In the genomic region with DNA sequence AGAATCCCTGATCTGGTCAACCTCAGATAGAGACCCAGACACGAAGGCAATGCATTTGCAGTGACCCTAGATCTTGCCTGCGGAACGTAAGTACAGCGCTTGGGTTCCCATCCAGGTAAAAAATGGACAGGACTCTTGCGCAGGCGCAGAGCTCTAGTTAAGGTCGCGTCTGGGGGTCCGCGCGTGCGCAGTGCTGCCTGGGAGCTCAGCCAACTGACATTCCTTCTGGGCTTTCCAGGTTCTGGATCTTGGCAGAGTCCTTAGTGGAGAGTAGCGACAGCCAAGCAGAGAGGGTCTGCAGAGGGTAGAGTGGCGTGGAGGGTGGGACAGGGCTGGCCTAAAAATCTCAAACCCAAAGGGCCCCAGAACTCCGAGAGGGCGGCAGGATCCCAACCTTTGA, we compare ENCODE assay signal across 9 mouse cellular contexts. TPM values are rescaled to one million over a fixed set of nuclear protein-coding genes. Genes with fewer than 3 reads are reported as not detected.
DNase-seq lines count a peak whose midpoint lies in the region; ATAC-seq lines count a peak whose summit lies in the region.
"Had no signal": no experiment of that assay in that cellular context is flagged by ENCODE, and none has a peak within 500 bp of the region (broad histone marks: within the 10 kb centered on the region; RNA-seq: fewer than 3 reads in every experiment).

No protein-coding gene starts in this region.

- ATAC-seq in hindbrain, embryonic 16.5 days, result peak; percentile 75; the same call in 1 of the 2 replicates
- no peak for ATAC-seq in midbrain, embryonic 11.5 days (ENCODE audit: low FRiP score)
- ATAC-seq in megakaryocyte-erythroid progenitor cell, adult 5-6 weeks (replicated peaks; ENCODE audit: low FRiP score, low TSS enrichment, poor library complexity, severe bottlenecking), result no peak

- H3K9me3 ChIP-seq in hindbrain, embryonic 16.5 days (ENCODE audit: control insufficient read depth, low read length), result no peaks in the 10 kb centered on the region
- H3K9me3 ChIP-seq in midbrain, embryonic 11.5 days (ENCODE audit: control insufficient read depth, low read length), result no peaks in the 10 kb centered on the region
- H3K9me3 ChIP-seq: limb, embryonic 12.5 days had no signal

- peak overlapping the region; percentile 33 for H3K4me3 ChIP-seq in hindbrain, embryonic 16.5 days (ENCODE audit: low read length)
- H3K4me3 ChIP-seq in midbrain, embryonic 11.5 days (ENCODE audit: low read depth, low read length), result no peak overlapping the region
- H3K4me3 ChIP-seq: limb, embryonic 12.5 days had no signal

- no peaks in the 10 kb centered on the region for H3K36me3 ChIP-seq in hindbrain, embryonic 16.5 days (ENCODE audit: control insufficient read depth, insufficient read depth, low read length)
- H3K36me3 ChIP-seq in midbrain, embryonic 11.5 days (ENCODE audit: control insufficient read depth, insufficient read depth, low read length), result no peaks in the 10 kb centered on the region
- H3K36me3 ChIP-seq: limb, embryonic 12.5 days had no signal

- 15% methylated on average over 16 of the region's 16 CpGs for WGBS in hindbrain, embryonic 16.5 days
- WGBS in midbrain, embryonic 11.5 days, result 22% methylated on average over 16 of the region's 16 CpGs

- H3K4me1 ChIP-seq in hindbrain, embryonic 16.5 days (ENCODE audit: control insufficient read depth, insufficient read depth, low read depth, low read length), result 0 out of 2 replicates have a peak, but pooled peaks cover 8% of the 10 kb centered on the region
- peaks cover 4% of the 10 kb centered on the region for H3K4me1 ChIP-seq in midbrain, embryonic 11.5 days (ENCODE audit: control insufficient read depth, insufficient read depth, low read length)
- H3K4me1 ChIP-seq: limb, embryonic 12.5 days had no signal

- H3K27me3 ChIP-seq in hindbrain, embryonic 16.5 days (replicated peaks; ENCODE audit: control insufficient read depth, insufficient read depth, low read length), result no peaks in the 10 kb centered on the region; the same call in 1 of the 2 replicates
- H3K27me3 ChIP-seq in midbrain, embryonic 11.5 days (ENCODE audit: control insufficient read depth, insufficient read depth, low read length), result no peaks in the 10 kb centered on the region

- H3K27ac ChIP-seq in hindbrain, embryonic 16.5 days (ENCODE audit: low read depth, low read length), result peak overlapping the region; percentile 61
- no peak overlapping the region for H3K27ac ChIP-seq in midbrain, embryonic 11.5 days (ENCODE audit: low read depth, low read length)
- H3K27ac ChIP-seq: limb, embryonic 12.5 days had no signal

- peak overlapping the region; percentile 59 for H3K4me2 ChIP-seq in hindbrain, embryonic 16.5 days (ENCODE audit: low read length)
- H3K4me2 ChIP-seq in midbrain, embryonic 11.5 days, result peak overlapping the region; percentile 23
- H3K4me2 ChIP-seq: limb, embryonic 12.5 days had no signal

- H3K9ac ChIP-seq in hindbrain, embryonic 16.5 days (ENCODE audit: low read depth, low read length), result peak overlapping the region; percentile 47
- H3K9ac ChIP-seq in midbrain, embryonic 11.5 days (ENCODE audit: low read length), result no peak overlapping the region
- H3K9ac ChIP-seq: limb, embryonic 12.5 days had no signal

- peak; percentile 68 for DNase-seq in brain, adult 2 months (ENCODE audit: low read depth, low spot score)
- peak; percentile 84 to 87 for DNase-seq in cerebellum, postnatal 36 days
- DNase-seq in midbrain, embryonic 11.5 days (ENCODE audit: low spot score, missing footprints), result peak; percentile 93
- no peak for DNase-seq in kidney, adult 18-20 months
- DNase-seq in adipocyte (ENCODE audit: low spot score), result no peak

RNA-seq across cellular contexts. Expression of gene Vwa5b1, which starts 41.9 kb away (rescaled TPM):
- 2.8 TPM in 2 replicates for polyA plus RNA-seq in hindbrain, embryonic 16.5 days (2015; fragmentation: Nextera tagmentation; extraction: Ambion mirVana)
- 0.15 and 0.28 TPM in 2 replicates for polyA plus RNA-seq in midbrain, embryonic 11.5 days (2014; fragmentation: Nextera tagmentation; extraction: Ambion mirVana)
- total RNA-seq in megakaryocyte-erythroid progenitor cell, adult 5-6 weeks (2014; fragmentation: Nextera tagmentation), result not detected in 2 replicates
- total RNA-seq in megakaryocyte-erythroid progenitor cell, adult 5-6 weeks (2017), result 0.61 TPM in 1 of 2 replicates, not detected in the other
- polyA plus RNA-seq: spleen, adult 2 months had no signal

RNA-seq across cellular contexts. Expression of gene Pla2g2c, which starts 47.0 kb away (rescaled TPM):
- 0.35 and 0.36 TPM in 2 replicates for polyA plus RNA-seq in hindbrain, embryonic 16.5 days (2015; fragmentation: Nextera tagmentation; extraction: Ambion mirVana)
- 0.81 and 0.96 TPM in 2 replicates for polyA plus RNA-seq in midbrain, embryonic 11.5 days (2014; fragmentation: Nextera tagmentation; extraction: Ambion mirVana)
- not detected in 2 replicates for total RNA-seq in megakaryocyte-erythroid progenitor cell, adult 5-6 weeks (2014; fragmentation: Nextera tagmentation)
- total RNA-seq in megakaryocyte-erythroid progenitor cell, adult 5-6 weeks (2017), result not detected in 2 replicates
- polyA plus RNA-seq: spleen, adult 2 months had no signal

RNA-seq across cellular contexts. Expression of gene Ubxn10, which starts 59.4 kb away (rescaled TPM):
- 4.5 and 5.2 TPM in 2 replicates for polyA plus RNA-seq in hindbrain, embryonic 16.5 days (2015; fragmentation: Nextera tagmentation; extraction: Ambion mirVana)
- 1.5 TPM in 2 replicates for polyA plus RNA-seq in midbrain, embryonic 11.5 days (2014; fragmentation: Nextera tagmentation; extraction: Ambion mirVana)
- not detected in 2 replicates for total RNA-seq in megakaryocyte-erythroid progenitor cell, adult 5-6 weeks (2014; fragmentation: Nextera tagmentation)
- not detected in 2 replicates for total RNA-seq in megakaryocyte-erythroid progenitor cell, adult 5-6 weeks (2017)

Comparison
In these comparisons a context has a peak if more than half of its experiments do, and no peak if none do; other contexts are left out.
1. DNase-seq: peak in brain, adult 2 months (single experiment), cerebellum, postnatal 36 days (2 of 2) and midbrain, embryonic 11.5 days (single experiment); none in kidney, adult 18-20 months (single experiment) and adipocyte (single experiment).